Mouse (Mus musculus) hindbrain, embryonic 16.5 days (tissue): ENCODE measurements around the gene Myom1. TPM values are rescaled to one million over a fixed set of nuclear protein-coding genes. Genes with fewer than 3 reads are reported as not detected.

Source experiments
- ATAC-seq: fragments of 200-750 bp; cut with Nextera tagmentation; 2 replicates; pipeline ENCODE4 v1.8.0; 2017; ENCODE audit warnings: moderate TSS enrichment, moderate library complexity
- H3K27ac ChIP-seq: fragments of 300-500 bp; sonication (generic); 2 replicates; pipeline ENCODE4 v1.5.1; 2014; ENCODE audit warnings: low read depth, mild to moderate bottlenecking, control low read depth, low read length, moderate library complexity
- H3K27me3 ChIP-seq: fragments of 300-500 bp; sonication (generic); replicated peaks from 2 replicates; pipeline ENCODE4 v1.6.1; 2014; ENCODE audit warnings: low read length; ENCODE audit not compliant: control insufficient read depth, insufficient read depth
- H3K36me3 ChIP-seq: fragments of 300-500 bp; sonication (generic); 2 replicates; pipeline ENCODE4 v1.6.1; 2014; ENCODE audit warnings: mild to moderate bottlenecking, low read length, moderate library complexity, mixed read lengths; ENCODE audit not compliant: control insufficient read depth, insufficient read depth
- H3K4me1 ChIP-seq: fragments of 300-500 bp; sonication (generic); 2 replicates; pipeline ENCODE4 v1.6.1; 2014; ENCODE audit warnings: low read depth, low read length; ENCODE audit not compliant: control insufficient read depth, insufficient read depth
- H3K4me2 ChIP-seq: fragments of 300-500 bp; sonication (generic); 2 replicates; pipeline ENCODE4 v1.6.1; 2014; ENCODE audit warnings: mild to moderate bottlenecking, low read length, control low read depth, moderate library complexity
- H3K4me3 ChIP-seq: fragments of 300-500 bp; sonication (generic); 2 replicates; pipeline ENCODE4 v1.5.1; 2014; ENCODE audit warnings: mild to moderate bottlenecking, low read length, control low read depth, moderate library complexity
- H3K9ac ChIP-seq: fragments of 300-500 bp; sonication (generic); 2 replicates; pipeline ENCODE4 v1.6.1; 2014; ENCODE audit warnings: low read depth, mild to moderate bottlenecking, control low read depth, low read length, moderate library complexity
- H3K9me3 ChIP-seq: fragments of 300-500 bp; sonication (generic); 2 replicates; pipeline ENCODE4 v1.6.1; 2014; ENCODE audit warnings: mild to moderate bottlenecking, low read length, moderate library complexity; ENCODE audit not compliant: control insufficient read depth
- WGBS: fragments of 180-500 bp; shearing (Covaris S2); extraction: QIAGEN DNeasy Blood & Tissue Kit; methylation state at CpG from one replicate; pipeline ENCODE4 v1.1.7; 2014; 5-methylcytosine and 5-hydroxymethylcytosine counted together
- polyA plus RNA-seq: library from polyadenylated mRNA; unstranded; fragments of >200 nt; fragmentation: Nextera tagmentation; extraction: Ambion mirVana; gene quantifications from 2 replicates; pipeline ENCODE4 v1.2.1, GENCODE M21; 2015

Myom1 gene
- polyA plus RNA-seq, 1 experiment from 2014 or later = 0.91 TPM

DNA sequence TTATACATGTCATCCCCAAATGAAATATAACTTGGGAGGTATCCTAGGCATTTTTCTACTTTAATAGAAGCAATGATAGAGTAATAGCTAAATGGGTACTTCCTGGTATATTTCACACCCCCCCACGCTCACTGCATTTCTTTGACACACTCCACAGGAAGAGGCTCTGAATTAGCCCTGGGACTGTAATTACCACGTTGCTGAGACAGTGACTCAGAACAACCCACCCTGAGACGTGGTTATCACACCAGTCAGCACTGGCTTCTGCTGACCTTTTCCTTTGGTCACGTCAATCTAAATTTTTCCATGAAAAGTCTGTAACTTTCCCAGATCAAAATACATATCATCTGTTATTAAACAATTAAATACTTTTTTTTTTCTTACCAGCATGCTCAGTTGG lies 72.0 kb downstream of the Myom1 start:
- Histone ChIP-seq H3K4me2 (no peak overlapping the region), H3K27ac (no peak overlapping the region), H3K9me3 (no peaks in the 10 kb centered on the region), H3K4me3 (no peak overlapping the region), H3K36me3 (no peaks in the 10 kb centered on the region), H3K27me3 (no peaks in the 10 kb centered on the region), H3K9ac (no peak overlapping the region), H3K4me1 (no peaks in the 10 kb centered on the region)
- WGBS = 67% methylated on average over 4 of the region's 4 CpGs
- ATAC-seq = no peak

DNA sequence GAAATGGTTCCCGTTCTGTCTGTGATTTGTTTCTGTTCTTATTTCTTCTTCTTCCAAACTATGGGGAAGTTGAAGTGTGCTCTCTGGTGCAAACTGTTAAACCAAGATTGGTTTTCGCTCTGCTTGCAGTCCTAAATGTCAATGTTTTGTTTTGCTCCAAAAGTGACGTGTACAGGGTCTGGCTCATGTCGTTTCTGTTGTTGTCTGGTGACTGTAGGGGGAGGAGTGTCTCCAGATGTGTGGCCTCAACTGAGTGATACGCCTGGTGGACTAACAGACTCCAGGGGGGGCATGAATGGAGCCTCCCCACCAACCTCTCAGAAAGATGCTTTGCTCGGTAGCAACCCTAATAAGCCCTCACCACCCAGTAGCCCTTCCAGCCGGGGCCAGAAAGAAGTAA lies 79.6 kb downstream of the Myom1 start:
- H3K4me3 ChIP-seq = no peak overlapping the region
- H3K36me3 ChIP-seq = no peaks in the 10 kb centered on the region
- H3K4me1 ChIP-seq = no peaks in the 10 kb centered on the region
- H3K9me3 ChIP-seq = no peaks in the 10 kb centered on the region
- ATAC-seq = no peak
- H3K9ac ChIP-seq = no peak overlapping the region
- 71% methylated on average over 7 of the region's 7 CpGs for WGBS
- no peaks in the 10 kb centered on the region for H3K27me3 ChIP-seq
- no peak overlapping the region for H3K27ac ChIP-seq
- H3K4me2 ChIP-seq = no peak overlapping the region

GRCm38 (mm10) chr17:71086969-71087368 lies 84.5 kb downstream of the Myom1 start:
- H3K4me2 ChIP-seq = no peak overlapping the region
- no peak overlapping the region for H3K4me3 ChIP-seq
- WGBS = 86% methylated on average over 4 of the region's 4 CpGs
- H3K36me3 ChIP-seq = no peaks in the 10 kb centered on the region
- H3K9me3 ChIP-seq = no peaks in the 10 kb centered on the region
- H3K27ac ChIP-seq = no peak overlapping the region
- ATAC-seq = no peak
- no peak overlapping the region for H3K9ac ChIP-seq
- H3K27me3 ChIP-seq = no peaks in the 10 kb centered on the region
- no peaks in the 10 kb centered on the region for H3K4me1 ChIP-seq

GRCm38 (mm10) chr17:71087396-71088153 lies 85.1 kb downstream of the Myom1 start:
- no peaks in the 10 kb centered on the region for H3K27me3 ChIP-seq
- no peak overlapping the region for H3K4me2 ChIP-seq
- H3K4me3 ChIP-seq = no peak overlapping the region
- 92% methylated on average over 8 of the region's 8 CpGs for WGBS
- no peaks in the 10 kb centered on the region for H3K36me3 ChIP-seq
- no peak for ATAC-seq
- no peak overlapping the region for H3K9ac ChIP-seq
- no peaks in the 10 kb centered on the region for H3K9me3 ChIP-seq
- H3K27ac ChIP-seq = no peak overlapping the region
- no peaks in the 10 kb centered on the region for H3K4me1 ChIP-seq

GRCm38 (mm10) chr17:71088154-71088521 lies 85.7 kb downstream of the Myom1 start:
- Histone ChIP-seq H3K4me3 (no peak overlapping the region), H3K36me3 (no peaks in the 10 kb centered on the region), H3K27me3 (no peaks in the 10 kb centered on the region), H3K9me3 (no peaks in the 10 kb centered on the region), H3K4me2 (no peak overlapping the region), H3K27ac (no peak overlapping the region), H3K9ac (no peak overlapping the region), H3K4me1 (no peaks in the 10 kb centered on the region)
- WGBS = 87% methylated on average over 3 of the region's 3 CpGs
- ATAC-seq = no peak

DNA sequence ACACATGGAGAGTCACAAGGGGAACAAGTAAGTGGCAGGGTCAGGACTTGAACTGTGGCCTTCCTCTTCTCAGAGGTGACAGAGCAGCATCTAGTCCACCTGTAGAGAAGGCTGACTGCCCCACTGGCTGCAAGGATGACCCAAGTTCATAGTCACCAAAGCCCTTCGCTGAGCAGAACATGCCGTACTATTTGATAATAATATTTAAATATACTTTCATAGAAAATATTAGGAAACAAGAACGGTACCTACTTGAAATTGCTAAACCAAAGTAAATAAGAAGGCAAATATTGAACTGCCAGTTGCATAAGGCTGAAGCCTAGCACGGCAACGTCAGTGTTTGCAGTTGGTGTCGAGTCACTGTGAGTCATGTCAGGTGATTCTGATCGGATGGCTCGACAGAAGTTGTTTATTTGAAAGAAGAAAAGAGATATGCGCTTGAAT lies 86.6 kb downstream of the Myom1 start:
- Histone ChIP-seq H3K4me1 (no peaks in the 10 kb centered on the region), H3K27ac (no peak overlapping the region), H3K27me3 (no peaks in the 10 kb centered on the region), H3K36me3 (no peaks in the 10 kb centered on the region), H3K9ac (no peak overlapping the region), H3K4me2 (no peak overlapping the region), H3K9me3 (no peaks in the 10 kb centered on the region), H3K4me3 (no peak overlapping the region)
- WGBS = 90% methylated on average over 9 of the region's 9 CpGs
- ATAC-seq = no peak

GRCm38 (mm10) chr17:71089781-71090480 lies 87.5 kb downstream of the Myom1 start:
- H3K36me3 ChIP-seq = no peaks in the 10 kb centered on the region
- H3K4me2 ChIP-seq = no peak overlapping the region
- no peak overlapping the region for H3K9ac ChIP-seq
- ATAC-seq = no peak
- H3K27me3 ChIP-seq = no peaks in the 10 kb centered on the region
- no peak overlapping the region for H3K4me3 ChIP-seq
- H3K27ac ChIP-seq = no peak overlapping the region
- H3K9me3 ChIP-seq = no peaks in the 10 kb centered on the region
- WGBS = 73% methylated on average over 11 of the region's 11 CpGs
- no peaks in the 10 kb centered on the region for H3K4me1 ChIP-seq

- Histone ChIP-seq H3K36me3 (no peaks in the 10 kb centered on the region), H3K9ac (no peak overlapping the region), H3K27me3 (no peaks in the 10 kb centered on the region), H3K4me3 (no peak overlapping the region), H3K27ac (no peak overlapping the region), H3K4me2 (no peak overlapping the region), H3K9me3 (no peaks in the 10 kb centered on the region), H3K4me1 (no peaks in the 10 kb centered on the region)
- no peak for ATAC-seq
- 78% methylated on average over 4 of the region's 4 CpGs for WGBS
Measured at GRCm38 (mm10) chr17:71091024-71091423, 88.6 kb downstream of the Myom1 start.

DNA sequence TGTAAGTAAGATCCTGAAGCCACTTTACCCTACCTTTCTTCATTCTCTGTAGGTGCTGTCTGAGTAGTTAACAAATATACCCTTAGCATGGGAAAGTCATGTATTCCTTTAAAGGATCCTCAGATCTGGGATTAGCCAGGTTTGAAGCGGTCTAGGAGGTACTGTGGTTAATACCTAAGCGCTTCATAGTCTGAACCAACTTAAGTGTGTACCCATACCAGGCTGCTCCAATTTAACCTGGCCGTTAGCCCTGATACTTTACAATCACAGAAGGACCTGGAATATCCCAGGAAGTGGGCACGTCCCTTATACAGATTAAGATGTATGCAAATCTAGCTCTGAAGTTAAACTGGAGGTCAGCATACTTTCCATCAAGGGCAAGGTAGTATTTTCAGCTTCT lies 89.9 kb downstream of the Myom1 start:
- WGBS = 96% methylated on average over 4 of the region's 4 CpGs
- no peak overlapping the region for H3K4me3 ChIP-seq
- no peak overlapping the region for H3K4me2 ChIP-seq
- no peaks in the 10 kb centered on the region for H3K27me3 ChIP-seq
- no peaks in the 10 kb centered on the region for H3K9me3 ChIP-seq
- no peak overlapping the region for H3K9ac ChIP-seq
- no peak for ATAC-seq
- no peaks in the 10 kb centered on the region for H3K36me3 ChIP-seq
- H3K27ac ChIP-seq = no peak overlapping the region
- no peaks in the 10 kb centered on the region for H3K4me1 ChIP-seq
